Mouse (Mus musculus): ENCODE measurements at regions not wholly inside any gene's neighbourhood (a gene's known extent, or its start where the extent isn't known, plus 50 kb on each side); places are given as distances from the start of the nearest gene placed in this dataset.
A peak's percentile ranks its signal among the peaks of the same experiment; 100 is the strongest.

DNA sequence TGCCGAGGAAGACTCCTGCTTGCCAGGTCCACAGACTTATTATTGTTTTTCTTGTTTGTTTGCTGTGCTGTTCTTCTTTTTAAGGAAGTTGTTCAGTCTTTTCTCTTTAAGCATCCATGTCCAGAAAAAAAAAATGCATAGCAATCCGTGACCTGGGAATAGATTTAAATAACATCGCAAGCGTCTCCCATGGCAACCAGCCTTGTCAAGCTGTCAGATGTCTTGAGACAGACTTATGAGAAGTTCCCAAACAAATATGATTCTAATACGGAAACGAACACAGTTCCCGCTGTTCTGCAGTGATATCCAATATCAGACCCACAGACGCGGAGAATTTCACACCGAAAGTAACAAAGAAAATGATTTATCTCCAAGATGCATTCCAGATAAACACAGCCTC is 547.4 kb downstream of the Etnk1 start:
- no peaks in the 10 kb centered on the region for H3K9me3 ChIP-seq (ENCODE audit: control insufficient read depth, low read length)
- H3K27ac ChIP-seq (ENCODE audit: low read depth): no peak overlapping the region
- no peak overlapping the region for H3K4me2 ChIP-seq (ENCODE audit: low read length)
- no peak for ATAC-seq (replicated peaks; ENCODE audit: low FRiP score, low TSS enrichment, low read depth)
- 70% methylated on average over 10 of the region's 10 CpGs for WGBS
- H3K4me3 ChIP-seq (ENCODE audit: low read depth, low read length): no peak overlapping the region
- H3K4me1 ChIP-seq (replicated peaks; ENCODE audit: control insufficient read depth, insufficient read depth, low read length): no peaks in the 10 kb centered on the region
- no peak overlapping the region for H3K9ac ChIP-seq (ENCODE audit: low read length)
- no peaks in the 10 kb centered on the region for H3K27me3 ChIP-seq (replicated peaks; ENCODE audit: control insufficient read depth, insufficient read depth, low read length)
- H3K36me3 ChIP-seq (ENCODE audit: control insufficient read depth, insufficient read depth, low read length): no peaks in the 10 kb centered on the region
- no peak for DNase-seq (ENCODE audit: low spot score)

GRCm38 (mm10) chr6:143750074-143750473 is 583.1 kb downstream of the Etnk1 start:
- Histone ChIP-seq H3K4me2 (ENCODE audit: low read length) (no peak overlapping the region), H3K4me1 (replicated peaks; ENCODE audit: control insufficient read depth, insufficient read depth, low read length) (no peaks in the 10 kb centered on the region), H3K27ac (ENCODE audit: low read depth) (no peak overlapping the region), H3K36me3 (ENCODE audit: control insufficient read depth, insufficient read depth, low read length) (no peaks in the 10 kb centered on the region), H3K9me3 (ENCODE audit: control insufficient read depth, low read length) (no peaks in the 10 kb centered on the region), H3K9ac (ENCODE audit: low read length) (no peak overlapping the region), H3K4me3 (ENCODE audit: low read depth, low read length) (no peak overlapping the region), H3K27me3 (replicated peaks; ENCODE audit: control insufficient read depth, insufficient read depth, low read length) (no peaks in the 10 kb centered on the region)
- no peak for ATAC-seq (replicated peaks; ENCODE audit: low FRiP score, low TSS enrichment, low read depth)
- DNase-seq (ENCODE audit: low spot score): no peak

- peak; percentile 87 for ATAC-seq (replicated peaks; ENCODE audit: low FRiP score, low TSS enrichment, low read depth)
- peak; percentile 68 for DNase-seq (ENCODE audit: low spot score)
- no peak overlapping the region for H3K9ac ChIP-seq (ENCODE audit: low read length)
- H3K36me3 ChIP-seq (ENCODE audit: control insufficient read depth, insufficient read depth, low read length): no peaks in the 10 kb centered on the region
- H3K4me2 ChIP-seq (ENCODE audit: low read length): peak overlapping the region; percentile 34
- H3K27ac ChIP-seq (ENCODE audit: low read depth): peak overlapping the region; percentile 82
- 50% methylated on average over 14 of the region's 14 CpGs for WGBS
- H3K27me3 ChIP-seq (replicated peaks; ENCODE audit: control insufficient read depth, insufficient read depth, low read length): no peaks in the 10 kb centered on the region
- H3K4me1 ChIP-seq (replicated peaks; ENCODE audit: control insufficient read depth, insufficient read depth, low read length): no peaks in the 10 kb centered on the region
- H3K4me3 ChIP-seq (ENCODE audit: low read depth, low read length): peak overlapping the region; percentile 17
- H3K9me3 ChIP-seq (ENCODE audit: control insufficient read depth, low read length): no peaks in the 10 kb centered on the region
Observed at GRCm38 (mm10) chr6:143751076-143752070, 584.4 kb downstream of the Etnk1 start.

GRCm38 (mm10) chr6:143757462-143757861 is 590.4 kb downstream of the Etnk1 start:
- H3K9ac ChIP-seq (ENCODE audit: low read length): no peak overlapping the region
- 61% methylated on average over 3 of the region's 3 CpGs for WGBS
- H3K27ac ChIP-seq (ENCODE audit: low read depth): no peak overlapping the region
- no peak overlapping the region for H3K4me3 ChIP-seq (ENCODE audit: low read depth, low read length)
- H3K9me3 ChIP-seq (ENCODE audit: control insufficient read depth, low read length): no peaks in the 10 kb centered on the region
- H3K4me1 ChIP-seq (replicated peaks; ENCODE audit: control insufficient read depth, insufficient read depth, low read length): no peaks in the 10 kb centered on the region
- no peak for ATAC-seq (replicated peaks; ENCODE audit: low FRiP score, low TSS enrichment, low read depth)
- H3K27me3 ChIP-seq (replicated peaks; ENCODE audit: control insufficient read depth, insufficient read depth, low read length): no peaks in the 10 kb centered on the region
- no peak overlapping the region for H3K4me2 ChIP-seq (ENCODE audit: low read length)
- DNase-seq (ENCODE audit: low spot score): peak; percentile 56
- H3K36me3 ChIP-seq (ENCODE audit: control insufficient read depth, insufficient read depth, low read length): no peaks in the 10 kb centered on the region

DNA sequence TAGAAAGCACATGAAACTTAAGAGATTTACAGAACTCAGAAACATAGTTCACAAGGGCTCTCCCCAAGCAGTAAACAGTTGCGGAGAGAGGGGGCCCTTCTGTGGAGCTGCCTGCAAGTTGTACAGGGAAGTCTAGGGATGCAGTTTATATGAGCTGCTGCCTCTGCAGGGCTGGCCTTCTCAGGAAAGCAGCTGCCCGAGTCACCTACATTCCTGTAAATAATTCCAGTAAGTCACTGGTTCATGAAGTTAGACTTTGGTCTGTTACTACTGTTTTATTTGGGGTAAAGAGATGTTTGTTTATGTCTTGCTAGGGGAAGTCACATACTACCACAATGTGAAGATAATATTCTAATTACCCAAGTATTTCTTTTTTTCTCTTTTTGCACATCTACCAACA is 601.1 kb downstream of the Etnk1 start:
- WGBS: 63% methylated on average over 2 of the region's 2 CpGs
- DNase-seq (ENCODE audit: low spot score): no peak
- H3K4me3 ChIP-seq (ENCODE audit: low read depth, low read length): no peak overlapping the region
- no peak overlapping the region for H3K9ac ChIP-seq (ENCODE audit: low read length)
- no peak overlapping the region for H3K4me2 ChIP-seq (ENCODE audit: low read length)
- no peak overlapping the region for H3K27ac ChIP-seq (ENCODE audit: low read depth)
- no peak for ATAC-seq (replicated peaks; ENCODE audit: low FRiP score, low TSS enrichment, low read depth)
- H3K36me3 ChIP-seq (ENCODE audit: control insufficient read depth, insufficient read depth, low read length): no peaks in the 10 kb centered on the region
- no peaks in the 10 kb centered on the region for H3K4me1 ChIP-seq (replicated peaks; ENCODE audit: control insufficient read depth, insufficient read depth, low read length)
- H3K9me3 ChIP-seq (ENCODE audit: control insufficient read depth, low read length): peaks cover 4% of the 10 kb centered on the region; the same call in 1 of the 2 replicates
- H3K27me3 ChIP-seq (replicated peaks; ENCODE audit: control insufficient read depth, insufficient read depth, low read length): no peaks in the 10 kb centered on the region

Data from intestine, embryonic 14.5 days (tissue).